Mouse (Mus musculus): ENCODE measurements around the gene Srgap2. TPM values are rescaled to one million over a fixed set of nuclear protein-coding genes. Genes with fewer than 3 reads are reported as not detected.

Srgap2 gene
- polyA plus RNA-seq, 1 experiment from 2014 or later: 33.6 TPM

GRCm38 (mm10) chr1:131511661-131512500, 15.3 kb downstream of the Srgap2 start:
- 76% methylated on average over 3 of the region's 3 CpGs for WGBS
- H3K4me1 ChIP-seq (replicated peaks; ENCODE audit: control insufficient read depth, insufficient read depth, low read length): no peaks in the 10 kb centered on the region
- no peaks in the 10 kb centered on the region for H3K9me3 ChIP-seq (ENCODE audit: control insufficient read depth, low read length)
- DNase-seq (ENCODE audit: low spot score): no peak
- H3K27ac ChIP-seq: no peak overlapping the region
- no peaks in the 10 kb centered on the region for H3K36me3 ChIP-seq (replicated peaks; ENCODE audit: control insufficient read depth, insufficient read depth)
- H3K9ac ChIP-seq: no peak overlapping the region
- H3K4me3 ChIP-seq (replicated peaks; ENCODE audit: low read length): no peak overlapping the region
- H3K27me3 ChIP-seq (ENCODE audit: control insufficient read depth, insufficient read depth, low read length): no peaks in the 10 kb centered on the region
- no peak overlapping the region for H3K4me2 ChIP-seq (replicated peaks)
- no peak for ATAC-seq (ENCODE audit: low FRiP score)

- no peaks in the 10 kb centered on the region for H3K9me3 ChIP-seq (ENCODE audit: control insufficient read depth, low read length)
- no peak overlapping the region for H3K9ac ChIP-seq
- ATAC-seq (ENCODE audit: low FRiP score) (no peak), DNase-seq (ENCODE audit: low spot score) (no peak)
- H3K4me2 ChIP-seq (replicated peaks): no peak overlapping the region
- no peaks in the 10 kb centered on the region for H3K4me1 ChIP-seq (replicated peaks; ENCODE audit: control insufficient read depth, insufficient read depth, low read length)
- no peaks in the 10 kb centered on the region for H3K27me3 ChIP-seq (ENCODE audit: control insufficient read depth, insufficient read depth, low read length)
- no peak overlapping the region for H3K4me3 ChIP-seq (replicated peaks; ENCODE audit: low read length)
- H3K27ac ChIP-seq: no peak overlapping the region
- no peaks in the 10 kb centered on the region for H3K36me3 ChIP-seq (replicated peaks; ENCODE audit: control insufficient read depth, insufficient read depth)
Measured at GRCm38 (mm10) chr1:131511131-131511530, 16.0 kb downstream of the Srgap2 start.

GRCm38 (mm10) chr1:131501681-131502080, 25.5 kb downstream of the Srgap2 start:
- H3K4me3 ChIP-seq (replicated peaks; ENCODE audit: low read length): no peak overlapping the region
- no peak overlapping the region for H3K27ac ChIP-seq
- ATAC-seq (ENCODE audit: low FRiP score) (no peak), DNase-seq (ENCODE audit: low spot score) (no peak)
- no peaks in the 10 kb centered on the region for H3K27me3 ChIP-seq (ENCODE audit: control insufficient read depth, insufficient read depth, low read length)
- no peaks in the 10 kb centered on the region for H3K4me1 ChIP-seq (replicated peaks; ENCODE audit: control insufficient read depth, insufficient read depth, low read length)
- H3K4me2 ChIP-seq (replicated peaks): no peak overlapping the region
- WGBS: 88% methylated on average over 1 of the region's 1 CpGs
- H3K36me3 ChIP-seq (replicated peaks; ENCODE audit: control insufficient read depth, insufficient read depth): no peaks in the 10 kb centered on the region
- H3K9me3 ChIP-seq (ENCODE audit: control insufficient read depth, low read length): no peaks in the 10 kb centered on the region
- H3K9ac ChIP-seq: no peak overlapping the region

GRCm38 (mm10) chr1:131498231-131498630, 28.9 kb downstream of the Srgap2 start:
- Histone ChIP-seq H3K27me3 (ENCODE audit: control insufficient read depth, insufficient read depth, low read length) (no peaks in the 10 kb centered on the region), H3K9me3 (ENCODE audit: control insufficient read depth, low read length) (no peaks in the 10 kb centered on the region), H3K36me3 (replicated peaks; ENCODE audit: control insufficient read depth, insufficient read depth) (no peaks in the 10 kb centered on the region), H3K4me1 (replicated peaks; ENCODE audit: control insufficient read depth, insufficient read depth, low read length) (peaks cover 6% of the 10 kb centered on the region; the same call in 1 of the 2 replicates), H3K27ac (no peak overlapping the region), H3K4me3 (replicated peaks; ENCODE audit: low read length) (no peak overlapping the region), H3K9ac (no peak overlapping the region), H3K4me2 (replicated peaks) (no peak overlapping the region)
- ATAC-seq (ENCODE audit: low FRiP score): no peak
- no peak for DNase-seq (ENCODE audit: low spot score)
- WGBS: 85% methylated on average over 1 of the region's 1 CpGs

- Histone ChIP-seq H3K9me3 (ENCODE audit: control insufficient read depth, low read length) (no peaks in the 10 kb centered on the region), H3K4me1 (replicated peaks; ENCODE audit: control insufficient read depth, insufficient read depth, low read length) (peaks cover 13% of the 10 kb centered on the region; the same call in 1 of the 2 replicates), H3K36me3 (replicated peaks; ENCODE audit: control insufficient read depth, insufficient read depth) (no peaks in the 10 kb centered on the region), H3K4me3 (replicated peaks; ENCODE audit: low read length) (no peak overlapping the region), H3K27ac (no peak overlapping the region), H3K4me2 (replicated peaks) (no peak overlapping the region), H3K27me3 (ENCODE audit: control insufficient read depth, insufficient read depth, low read length) (no peaks in the 10 kb centered on the region), H3K9ac (no peak overlapping the region)
- ATAC-seq (ENCODE audit: low FRiP score): no peak
- DNase-seq (ENCODE audit: low spot score): peak; percentile 33
- 76% methylated on average over 4 of the region's 4 CpGs for WGBS
Measured at GRCm38 (mm10) chr1:131493966-131494898, 32.9 kb downstream of the Srgap2 start.

- ATAC-seq (ENCODE audit: low FRiP score) (no peak), DNase-seq (ENCODE audit: low spot score) (no peak)
- no peaks in the 10 kb centered on the region for H3K9me3 ChIP-seq (ENCODE audit: control insufficient read depth, low read length)
- no peak overlapping the region for H3K9ac ChIP-seq
- no peaks in the 10 kb centered on the region for H3K27me3 ChIP-seq (ENCODE audit: control insufficient read depth, insufficient read depth, low read length)
- peak overlapping the region; percentile 43; the same call in 1 of the 2 replicates for H3K27ac ChIP-seq
- H3K36me3 ChIP-seq (replicated peaks; ENCODE audit: control insufficient read depth, insufficient read depth): no peaks in the 10 kb centered on the region
- H3K4me1 ChIP-seq (replicated peaks; ENCODE audit: control insufficient read depth, insufficient read depth, low read length): peaks cover 14% of the 10 kb centered on the region; the same call in 1 of the 2 replicates
- H3K4me3 ChIP-seq (replicated peaks; ENCODE audit: low read length): no peak overlapping the region
- no peak overlapping the region for H3K4me2 ChIP-seq (replicated peaks)
- 38% methylated on average over 2 of the region's 2 CpGs for WGBS
Measured at GRCm38 (mm10) chr1:131492360-131492759, 34.8 kb downstream of the Srgap2 start.

GRCm38 (mm10) chr1:131491579-131491978, 35.6 kb downstream of the Srgap2 start:
- no peak for ATAC-seq (ENCODE audit: low FRiP score)
- Histone ChIP-seq H3K4me1 (replicated peaks; ENCODE audit: control insufficient read depth, insufficient read depth, low read length) (peaks cover 20% of the 10 kb centered on the region; the same call in 1 of the 2 replicates), H3K9ac (no peak overlapping the region), H3K4me2 (replicated peaks) (no peak overlapping the region), H3K4me3 (replicated peaks; ENCODE audit: low read length) (no peak overlapping the region), H3K27me3 (ENCODE audit: control insufficient read depth, insufficient read depth, low read length) (no peaks in the 10 kb centered on the region), H3K36me3 (replicated peaks; ENCODE audit: control insufficient read depth, insufficient read depth) (no peaks in the 10 kb centered on the region), H3K27ac (peak overlapping the region; percentile 45), H3K9me3 (ENCODE audit: control insufficient read depth, low read length) (no peaks in the 10 kb centered on the region)
- DNase-seq (ENCODE audit: low spot score): peak; percentile 27
- WGBS: 39% methylated on average over 4 of the region's 4 CpGs

GRCm38 (mm10) chr1:131489312-131489711, 37.8 kb downstream of the Srgap2 start:
- DNase-seq (ENCODE audit: low spot score) (no peak), ATAC-seq (ENCODE audit: low FRiP score) (no peak)
- 86% methylated on average over 3 of the region's 3 CpGs for WGBS
- Histone ChIP-seq H3K4me2 (replicated peaks) (no peak overlapping the region), H3K27me3 (ENCODE audit: control insufficient read depth, insufficient read depth, low read length) (no peaks in the 10 kb centered on the region), H3K36me3 (replicated peaks; ENCODE audit: control insufficient read depth, insufficient read depth) (no peaks in the 10 kb centered on the region), H3K4me1 (replicated peaks; ENCODE audit: control insufficient read depth, insufficient read depth, low read length) (peaks cover 19% of the 10 kb centered on the region; the same call in 1 of the 2 replicates), H3K4me3 (replicated peaks; ENCODE audit: low read length) (no peak overlapping the region), H3K9ac (no peak overlapping the region), H3K9me3 (ENCODE audit: control insufficient read depth, low read length) (no peaks in the 10 kb centered on the region), H3K27ac (no peak overlapping the region)
